Mouse (Mus musculus): ENCODE results near the gene H2-T23. TPM values are rescaled to one million over a fixed set of nuclear protein-coding genes. Genes with fewer than 3 reads are reported as not detected.
A peak's percentile ranks its signal among the peaks of the same experiment; 100 is the strongest.

Gene H2-T23
- polyA plus RNA-seq, 1 experiment from 2014 or later: 4.0 TPM

DNA sequence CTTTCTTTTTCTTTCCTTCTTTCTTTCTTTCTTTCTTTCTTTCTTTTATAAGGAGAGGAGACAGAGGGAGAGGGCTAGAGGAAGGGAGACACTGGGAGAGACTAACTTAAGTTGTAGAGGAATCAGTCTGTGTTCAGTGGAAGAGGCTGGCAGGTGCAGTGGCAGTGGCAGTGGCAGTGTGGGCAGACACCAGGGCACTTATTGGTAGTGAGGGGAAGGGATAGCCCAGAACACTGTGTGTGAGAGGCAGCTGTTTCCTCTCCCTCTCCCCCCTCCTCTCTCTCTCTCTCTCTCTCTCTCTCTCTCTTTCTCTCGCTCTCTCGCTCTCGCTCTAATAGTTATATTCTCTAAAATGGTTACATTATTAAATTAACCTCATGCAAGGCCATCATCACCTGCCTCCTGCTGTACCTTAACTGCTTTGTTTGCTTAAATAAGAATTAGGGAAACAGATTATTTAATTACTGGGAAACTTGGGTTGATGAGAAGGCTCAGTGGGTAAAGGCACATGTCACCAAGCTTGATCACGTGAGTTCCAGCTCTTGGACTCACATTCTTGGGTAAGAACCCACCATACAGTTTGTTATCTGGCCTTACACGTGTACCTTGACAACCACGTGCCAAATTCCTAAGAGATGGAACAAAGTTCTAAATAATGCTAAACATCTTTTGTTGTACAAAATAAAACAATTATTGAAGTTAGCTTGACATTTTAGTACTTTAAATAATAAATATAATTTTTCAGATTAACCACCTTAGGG lies 33.9 kb downstream of the H2-T23 start:
- WGBS: 93% methylated on average over 6 of the region's 6 CpGs
- Histone ChIP-seq H3K4me2 (replicated peaks; ENCODE audit: low read depth, low read length) (no peak overlapping the region), H3K4me1 (replicated peaks; ENCODE audit: control insufficient read depth, insufficient read depth, low read length) (no peaks in the 10 kb centered on the region; the same call in 1 of the 2 replicates), H3K9me3 (ENCODE audit: control insufficient read depth, low read length) (no peaks in the 10 kb centered on the region), H3K36me3 (ENCODE audit: control insufficient read depth, insufficient read depth, low read length) (no peaks in the 10 kb centered on the region), H3K27ac (ENCODE audit: low read depth, low read length) (no peak overlapping the region), H3K9ac (ENCODE audit: low read depth, low read length) (no peak overlapping the region), H3K4me3 (ENCODE audit: low read depth, low read length) (no peak overlapping the region), H3K27me3 (ENCODE audit: control insufficient read depth, insufficient read depth, low read length) (no peaks in the 10 kb centered on the region)
- DNase-seq (ENCODE audit: low spot score) (no peak), ATAC-seq (ENCODE audit: low FRiP score) (no peak)

DNA sequence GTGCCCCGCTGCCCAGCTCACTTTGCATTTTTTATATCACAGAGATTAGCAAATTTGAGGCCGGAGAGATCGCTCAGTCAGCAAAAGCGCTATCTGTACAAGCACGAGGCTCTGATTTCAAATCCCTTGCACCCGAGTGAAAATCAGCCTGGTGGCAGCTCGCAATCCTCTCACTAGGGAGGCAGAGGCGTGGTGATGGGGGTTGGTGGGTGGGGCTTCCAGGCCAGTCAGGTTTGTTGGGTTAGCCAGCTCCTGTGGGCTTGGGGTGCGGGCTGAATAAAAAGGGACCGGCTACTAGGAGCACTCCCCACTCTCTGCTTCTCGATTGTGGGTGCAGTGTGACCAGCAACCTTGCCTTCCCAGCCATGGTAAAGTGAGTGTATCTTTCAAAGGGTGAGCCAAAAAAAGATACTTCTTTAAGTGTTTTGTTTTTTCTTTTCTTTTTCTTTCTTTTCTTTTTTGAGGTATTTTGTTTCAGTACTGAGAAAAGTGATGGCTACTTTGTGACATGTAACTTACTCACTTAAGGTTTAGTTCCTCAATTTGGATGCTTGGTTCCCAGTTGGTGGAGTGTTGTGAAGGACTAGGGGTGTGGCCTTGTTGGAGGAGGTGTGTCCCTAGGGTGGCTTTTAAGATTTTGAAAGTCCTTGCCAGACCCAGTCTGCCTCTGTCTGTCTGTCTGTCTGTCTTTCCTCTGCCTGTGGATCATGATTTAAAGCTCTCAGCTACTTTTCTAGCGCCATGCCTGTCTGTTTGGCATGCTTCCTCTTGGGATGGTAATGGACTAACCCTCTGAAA lies 34.7 kb downstream of the H2-T23 start:
- H3K27me3 ChIP-seq (ENCODE audit: control insufficient read depth, insufficient read depth, low read length): no peaks in the 10 kb centered on the region
- ATAC-seq (ENCODE audit: low FRiP score): no peak
- H3K36me3 ChIP-seq (ENCODE audit: control insufficient read depth, insufficient read depth, low read length): no peaks in the 10 kb centered on the region
- no peak overlapping the region for H3K9ac ChIP-seq (ENCODE audit: low read depth, low read length)
- no peak overlapping the region for H3K27ac ChIP-seq (ENCODE audit: low read depth, low read length)
- no peaks in the 10 kb centered on the region; the same call in 1 of the 2 replicates for H3K4me1 ChIP-seq (replicated peaks; ENCODE audit: control insufficient read depth, insufficient read depth, low read length)
- H3K4me2 ChIP-seq (replicated peaks; ENCODE audit: low read depth, low read length): no peak overlapping the region
- H3K4me3 ChIP-seq (ENCODE audit: low read depth, low read length): no peak overlapping the region
- H3K9me3 ChIP-seq (ENCODE audit: control insufficient read depth, low read length): no peaks in the 10 kb centered on the region
- DNase-seq (ENCODE audit: low spot score): no peak
- WGBS: 60% methylated on average over 12 of the region's 12 CpGs

DNA sequence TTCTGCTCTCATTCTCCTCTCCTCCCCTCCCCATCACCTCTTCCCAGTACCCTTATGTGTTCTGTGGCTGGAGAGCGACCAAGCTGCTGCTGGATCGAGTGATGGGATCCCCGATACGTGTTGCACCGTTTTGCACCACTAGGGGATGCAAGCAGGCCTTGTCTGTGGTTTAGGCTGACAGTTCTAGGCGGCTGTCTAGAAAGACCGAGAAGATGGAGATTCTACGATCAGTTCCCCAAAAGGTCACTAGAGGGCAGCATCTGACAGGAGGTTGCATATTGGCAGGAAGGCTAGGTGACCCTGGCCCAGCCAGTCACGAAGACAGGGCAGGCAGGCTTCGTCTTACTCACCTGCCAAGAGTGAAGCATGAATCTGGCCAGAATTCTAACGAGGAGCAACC lies 35.7 kb downstream of the H2-T23 start:
- H3K4me1 ChIP-seq (replicated peaks; ENCODE audit: control insufficient read depth, insufficient read depth, low read length): no peaks in the 10 kb centered on the region; the same call in 1 of the 2 replicates
- no peak overlapping the region for H3K27ac ChIP-seq (ENCODE audit: low read depth, low read length)
- H3K9ac ChIP-seq (ENCODE audit: low read depth, low read length): no peak overlapping the region
- no peak overlapping the region for H3K4me2 ChIP-seq (replicated peaks; ENCODE audit: low read depth, low read length)
- WGBS: 5% methylated on average over 11 of the region's 11 CpGs
- DNase-seq (ENCODE audit: low spot score) (peak; percentile 97), ATAC-seq (ENCODE audit: low FRiP score) (peak; percentile 69)
- H3K4me3 ChIP-seq (ENCODE audit: low read depth, low read length): no peak overlapping the region
- H3K27me3 ChIP-seq (ENCODE audit: control insufficient read depth, insufficient read depth, low read length): no peaks in the 10 kb centered on the region
- no peaks in the 10 kb centered on the region for H3K36me3 ChIP-seq (ENCODE audit: control insufficient read depth, insufficient read depth, low read length)
- no peaks in the 10 kb centered on the region for H3K9me3 ChIP-seq (ENCODE audit: control insufficient read depth, low read length)

DNA sequence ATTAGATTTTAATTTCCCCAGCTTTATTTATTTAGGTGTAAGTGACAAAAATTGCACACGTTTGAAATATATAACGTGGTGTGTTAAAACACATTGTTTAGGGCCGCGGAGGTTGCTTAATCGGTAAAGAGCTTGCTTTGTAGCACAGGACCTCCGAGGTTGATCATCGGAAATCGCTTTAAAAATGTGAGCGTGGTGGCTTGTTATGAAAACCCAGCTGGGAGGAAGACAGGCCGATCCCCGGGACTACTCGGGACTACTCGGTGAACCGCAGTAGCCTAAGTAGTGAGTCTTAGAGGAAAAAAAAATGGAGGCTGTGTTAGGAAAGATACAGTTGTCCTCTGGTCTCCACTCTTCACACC lies 37.8 kb downstream of the H2-T23 start:
- Histone ChIP-seq H3K4me3 (ENCODE audit: low read depth, low read length) (peak overlapping the region; percentile 44), H3K9ac (ENCODE audit: low read depth, low read length) (peak overlapping the region; percentile 53), H3K9me3 (ENCODE audit: control insufficient read depth, low read length) (no peaks in the 10 kb centered on the region), H3K4me2 (replicated peaks; ENCODE audit: low read depth, low read length) (peak overlapping the region; percentile 42), H3K27ac (ENCODE audit: low read depth, low read length) (no peak overlapping the region), H3K36me3 (ENCODE audit: control insufficient read depth, insufficient read depth, low read length) (no peaks in the 10 kb centered on the region), H3K27me3 (ENCODE audit: control insufficient read depth, insufficient read depth, low read length) (no peaks in the 10 kb centered on the region), H3K4me1 (replicated peaks; ENCODE audit: control insufficient read depth, insufficient read depth, low read length) (no peaks in the 10 kb centered on the region; the same call in 1 of the 2 replicates)
- 1% methylated on average over 14 of the region's 14 CpGs for WGBS
- ATAC-seq (ENCODE audit: low FRiP score) (no peak), DNase-seq (ENCODE audit: low spot score) (peak; percentile 44)

DNA sequence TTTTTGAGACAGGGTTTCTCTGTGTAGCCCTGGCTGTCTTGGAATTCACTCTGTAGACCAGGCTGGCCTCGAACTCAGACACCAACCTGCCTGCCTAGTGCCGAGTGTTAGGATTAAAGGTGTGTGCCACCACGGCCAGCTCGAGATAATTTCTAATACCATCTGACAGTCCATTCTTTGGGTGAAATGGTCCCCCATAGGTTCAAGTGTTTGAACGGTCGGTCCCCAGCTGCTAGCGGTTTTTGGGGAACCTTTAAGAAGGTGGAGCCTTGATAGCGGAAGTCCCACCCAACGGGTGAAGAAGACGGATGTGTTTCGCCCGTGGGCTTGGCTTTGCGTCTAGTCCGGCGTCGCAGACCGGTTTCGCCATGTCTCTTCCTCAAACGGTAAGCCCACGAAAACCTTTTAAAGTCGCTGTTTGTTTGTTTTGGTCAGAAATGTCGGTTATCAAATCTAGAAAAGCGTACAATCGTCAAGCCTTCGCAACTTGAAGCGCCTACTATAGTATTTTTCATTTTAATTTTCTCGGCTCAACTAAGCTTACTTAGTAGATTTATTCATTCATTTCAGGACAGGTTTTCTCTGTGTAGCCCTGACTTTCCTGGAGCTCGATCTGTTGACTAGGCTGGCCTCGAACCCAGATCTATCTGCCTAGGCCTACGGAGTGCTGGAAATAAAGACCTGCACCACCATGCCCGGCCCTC lies 38.3 kb downstream of the H2-T23 start:
- peak; percentile 63 for ATAC-seq (ENCODE audit: low FRiP score)
- no peaks in the 10 kb centered on the region for H3K9me3 ChIP-seq (ENCODE audit: control insufficient read depth, low read length)
- peak overlapping the region; percentile 44 for H3K4me3 ChIP-seq (ENCODE audit: low read depth, low read length)
- H3K4me1 ChIP-seq (replicated peaks; ENCODE audit: control insufficient read depth, insufficient read depth, low read length): no peaks in the 10 kb centered on the region; the same call in 1 of the 2 replicates
- H3K27me3 ChIP-seq (ENCODE audit: control insufficient read depth, insufficient read depth, low read length): no peaks in the 10 kb centered on the region
- DNase-seq (ENCODE audit: low spot score): peak; percentile 82
- no peaks in the 10 kb centered on the region for H3K36me3 ChIP-seq (ENCODE audit: control insufficient read depth, insufficient read depth, low read length)
- H3K9ac ChIP-seq (ENCODE audit: low read depth, low read length): peak overlapping the region; percentile 53
- H3K27ac ChIP-seq (ENCODE audit: low read depth, low read length): no peak overlapping the region
- H3K4me2 ChIP-seq (replicated peaks; ENCODE audit: low read depth, low read length): peak overlapping the region; percentile 42
- WGBS: 4% methylated on average over 31 of the region's 31 CpGs

DNA sequence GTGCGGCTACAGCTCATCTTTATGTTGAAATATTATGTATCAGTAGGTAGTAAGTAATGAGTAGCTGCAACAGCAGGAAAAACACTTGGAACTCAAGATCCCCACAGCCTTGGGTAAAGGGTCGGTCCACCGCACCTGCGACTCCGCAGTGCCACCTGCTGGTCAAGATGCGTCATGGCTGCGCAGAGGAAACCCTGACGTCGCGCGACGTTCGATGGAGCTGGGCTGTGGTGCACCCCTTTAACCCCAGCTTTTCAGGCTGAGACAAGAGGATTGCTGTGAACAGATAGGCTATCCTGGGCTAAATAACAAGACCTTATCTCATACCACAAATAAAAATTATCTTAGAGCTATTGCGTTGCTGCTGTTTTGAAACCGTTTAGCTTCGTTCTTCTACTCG lies 39.0 kb downstream of the H2-T23 start:
- DNase-seq (ENCODE audit: low spot score) (peak; percentile 93), ATAC-seq (ENCODE audit: low FRiP score) (peak; percentile 76)
- Histone ChIP-seq H3K9ac (ENCODE audit: low read depth, low read length) (no peak overlapping the region), H3K4me1 (replicated peaks; ENCODE audit: control insufficient read depth, insufficient read depth, low read length) (no peaks in the 10 kb centered on the region; the same call in 1 of the 2 replicates), H3K27ac (ENCODE audit: low read depth, low read length) (no peak overlapping the region), H3K9me3 (ENCODE audit: control insufficient read depth, low read length) (no peaks in the 10 kb centered on the region), H3K27me3 (ENCODE audit: control insufficient read depth, insufficient read depth, low read length) (no peaks in the 10 kb centered on the region), H3K4me3 (ENCODE audit: low read depth, low read length) (peak overlapping the region; percentile 44; the same call in 1 of the 2 replicates), H3K4me2 (replicated peaks; ENCODE audit: low read depth, low read length) (no peak overlapping the region), H3K36me3 (ENCODE audit: control insufficient read depth, insufficient read depth, low read length) (no peaks in the 10 kb centered on the region)
- WGBS: 8% methylated on average over 17 of the region's 17 CpGs

DNA sequence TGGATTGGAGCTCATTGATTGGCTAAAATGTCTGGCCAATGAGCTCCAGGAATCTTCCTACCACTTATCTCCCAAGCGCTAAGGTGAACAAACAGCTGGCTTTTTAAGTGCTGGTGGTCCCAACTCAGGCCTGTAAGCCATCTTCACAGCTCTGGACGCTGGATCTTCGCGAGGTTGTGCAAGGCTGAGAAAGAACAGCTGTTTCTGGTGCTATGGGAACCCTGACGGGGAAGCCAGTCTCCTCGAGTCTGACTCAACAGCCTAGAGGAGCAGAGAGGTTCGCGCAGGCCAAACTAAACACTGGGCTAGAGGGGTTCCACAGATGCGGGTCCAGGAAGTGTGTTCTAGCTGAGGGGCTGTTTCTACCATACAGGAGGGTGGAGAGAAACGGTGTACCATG lies 40.9 kb downstream of the H2-T23 start:
- no peaks in the 10 kb centered on the region for H3K27me3 ChIP-seq (ENCODE audit: control insufficient read depth, insufficient read depth, low read length)
- H3K27ac ChIP-seq (ENCODE audit: low read depth, low read length): no peak overlapping the region
- no peak for ATAC-seq (ENCODE audit: low FRiP score)
- DNase-seq (ENCODE audit: low spot score): no peak
- no peak overlapping the region for H3K9ac ChIP-seq (ENCODE audit: low read depth, low read length)
- H3K36me3 ChIP-seq (ENCODE audit: control insufficient read depth, insufficient read depth, low read length): peaks cover 4% of the 10 kb centered on the region; the same call in 1 of the 2 replicates
- H3K4me1 ChIP-seq (replicated peaks; ENCODE audit: control insufficient read depth, insufficient read depth, low read length): no peaks in the 10 kb centered on the region; the same call in 1 of the 2 replicates
- H3K4me2 ChIP-seq (replicated peaks; ENCODE audit: low read depth, low read length): no peak overlapping the region
- H3K9me3 ChIP-seq (ENCODE audit: control insufficient read depth, low read length): no peaks in the 10 kb centered on the region
- H3K4me3 ChIP-seq (ENCODE audit: low read depth, low read length): no peak overlapping the region
- WGBS: 54% methylated on average over 10 of the region's 10 CpGs

DNA sequence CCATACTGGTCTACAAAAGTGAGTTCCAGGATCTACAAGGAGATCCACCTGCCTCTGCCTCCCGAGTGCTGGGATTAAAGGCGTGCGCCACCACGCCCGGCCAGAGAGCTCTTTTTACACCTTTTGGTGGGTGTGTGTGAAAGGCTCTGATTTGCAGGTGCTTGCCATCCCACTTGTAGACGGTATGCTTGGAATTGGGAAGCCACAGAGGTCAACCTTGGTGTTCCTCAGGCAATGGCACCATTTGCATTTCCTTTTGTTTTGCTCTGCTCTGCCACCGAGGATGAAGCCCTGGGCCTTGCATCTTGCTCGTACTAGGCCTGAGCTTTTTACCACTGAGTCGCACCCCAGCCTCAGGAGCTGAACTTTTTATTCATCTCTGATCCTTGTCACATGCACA lies 50.9 kb downstream of the H2-T23 start:
- 88% methylated on average over 9 of the region's 9 CpGs for WGBS

More for the DNA sequence above, 50.9 kb downstream of the H2-T23 start:
- no peak overlapping the region for H3K4me2 ChIP-seq (replicated peaks; ENCODE audit: low read depth, low read length)
- DNase-seq (ENCODE audit: low spot score) (no peak), ATAC-seq (ENCODE audit: low FRiP score) (no peak)
- H3K4me1 ChIP-seq (replicated peaks; ENCODE audit: control insufficient read depth, insufficient read depth, low read length): peaks cover 11% of the 10 kb centered on the region
- no peaks in the 10 kb centered on the region for H3K27me3 ChIP-seq (ENCODE audit: control insufficient read depth, insufficient read depth, low read length)
- H3K4me3 ChIP-seq (ENCODE audit: low read depth, low read length): no peak overlapping the region
- no peak overlapping the region for H3K9ac ChIP-seq (ENCODE audit: low read depth, low read length)
- no peak overlapping the region for H3K27ac ChIP-seq (ENCODE audit: low read depth, low read length)
- H3K36me3 ChIP-seq (ENCODE audit: control insufficient read depth, insufficient read depth, low read length): 0 out of 2 replicates have a peak, but pooled peaks cover 2% of the 10 kb centered on the region
- no peaks in the 10 kb centered on the region for H3K9me3 ChIP-seq (ENCODE audit: control insufficient read depth, low read length)
